Mouse (Mus musculus) forebrain, postnatal 0 days (tissue): ENCODE results near the gene Pglyrp2. TPM values are rescaled to one million over a fixed set of nuclear protein-coding genes. Genes with fewer than 3 reads are reported as not detected.

ENCODE experiments used
- ATAC-seq: fragments of 200-750 bp; cut with Nextera tagmentation; 2 replicates; pipeline ENCODE4 v1.8.0; 2017; ENCODE audit warnings: mild to moderate bottlenecking, moderate library complexity
- DNase-seq: peaks from one replicate; pipeline ENCODE4 v3.0.0-alpha.2; 2015
- H3K27ac ChIP-seq: fragments of 300-500 bp; sonication (generic); 2 replicates; pipeline ENCODE4 v1.5.1; 2014; ENCODE audit warnings: low read depth, mild to moderate bottlenecking, antibody characterized with exemption, low read length, moderate library complexity, mixed read lengths
- H3K27me3 ChIP-seq: fragments of 300-500 bp; sonication (generic); 2 replicates; pipeline ENCODE4 v1.6.1; 2014; ENCODE audit warnings: mild to moderate bottlenecking, low read length, mixed read lengths; ENCODE audit not compliant: insufficient read depth
- H3K36me3 ChIP-seq: fragments of 300-500 bp; sonication (generic); 2 replicates; pipeline ENCODE4 v1.6.1; 2014; ENCODE audit warnings: mild to moderate bottlenecking, moderate library complexity; ENCODE audit not compliant: insufficient read depth
- H3K4me1 ChIP-seq: fragments of 300-500 bp; sonication (generic); 2 replicates; pipeline ENCODE4 v1.6.1; 2014; ENCODE audit warnings: antibody characterized with exemption; ENCODE audit not compliant: insufficient read depth
- H3K4me2 ChIP-seq: fragments of 300-500 bp; sonication (generic); 2 replicates; pipeline ENCODE4 v1.6.1; 2014; ENCODE audit warnings: low read depth, mild to moderate bottlenecking, moderate library complexity
- H3K4me3 ChIP-seq: fragments of 300-500 bp; sonication (generic); 2 replicates; pipeline ENCODE4 v1.5.1; 2014; ENCODE audit warnings: low read depth, low read length, mixed read lengths
- H3K9ac ChIP-seq: fragments of 300-500 bp; sonication (generic); 2 replicates; pipeline ENCODE4 v1.6.1; 2014; ENCODE audit warnings: mild to moderate bottlenecking
- H3K9me3 ChIP-seq: fragments of 300-500 bp; sonication (generic); 2 replicates; pipeline ENCODE4 v1.6.1; 2016; ENCODE audit warnings: low read length
- CTCF ChIP-seq: sonication (generic); IDR thresholded peaks from 2 replicates; pipeline ENCODE4 v1.5.1; 2016; ENCODE audit warnings: antibody characterized with exemption, control low read depth, low read depth
- WGBS: fragments of 180-500 bp; shearing (Covaris S2); extraction: QIAGEN DNeasy Blood & Tissue Kit; methylation state at CpG from one replicate; pipeline ENCODE4 v1.1.7; 2014; 5-methylcytosine and 5-hydroxymethylcytosine counted together
- polyA plus RNA-seq: library from polyadenylated mRNA; unstranded; fragments of >200 nt; fragmentation: Nextera tagmentation; extraction: Ambion mirVana; gene quantifications from 2 replicates; pipeline ENCODE4 v1.2.1, GENCODE M21; 2015
- total RNA-seq: library from RNA; depleted of rRNA; stranded (reverse); fragments of >200 nt; gene quantifications from 2 replicates; pipeline ENCODE4 v1.2.3, GENCODE M21; 2014

The Pglyrp2 gene
- total and polyA plus RNA-seq, 2 experiments from 2014 or later: not detected

DNA sequence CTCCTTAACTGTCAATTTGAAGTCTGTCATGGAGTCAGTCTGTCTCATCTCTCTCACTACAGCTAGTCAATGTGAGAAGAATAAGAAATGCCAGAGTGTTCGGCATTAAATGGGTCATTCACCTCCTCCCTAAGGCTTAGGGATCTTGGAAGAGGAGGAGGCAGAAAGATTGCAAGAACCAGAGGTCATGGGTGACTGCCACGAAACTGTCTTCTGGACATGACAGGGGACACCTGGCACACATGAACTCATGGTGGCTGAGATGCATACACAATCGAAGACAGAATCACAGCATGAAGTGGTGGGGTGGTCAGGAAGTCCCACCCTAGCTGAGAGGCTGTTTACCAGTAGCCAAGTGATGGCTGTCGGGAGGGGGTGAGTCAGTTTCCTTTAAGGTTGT lies 10.4 kb upstream of the Pglyrp2 start:
- 78% methylated on average over 4 of the region's 4 CpGs for WGBS
- ATAC-seq: no peak
- Histone ChIP-seq H3K9me3 (no peaks in the 10 kb centered on the region), H3K9ac (no peak overlapping the region), H3K4me3 (no peak overlapping the region), H3K36me3 (no peaks in the 10 kb centered on the region), H3K27ac (no peak overlapping the region), H3K4me1 (no peaks in the 10 kb centered on the region), H3K4me2 (no peak overlapping the region), H3K27me3 (no peaks in the 10 kb centered on the region)
- no peak for DNase-seq
- no peak for TF ChIP-seq CTCF

DNA sequence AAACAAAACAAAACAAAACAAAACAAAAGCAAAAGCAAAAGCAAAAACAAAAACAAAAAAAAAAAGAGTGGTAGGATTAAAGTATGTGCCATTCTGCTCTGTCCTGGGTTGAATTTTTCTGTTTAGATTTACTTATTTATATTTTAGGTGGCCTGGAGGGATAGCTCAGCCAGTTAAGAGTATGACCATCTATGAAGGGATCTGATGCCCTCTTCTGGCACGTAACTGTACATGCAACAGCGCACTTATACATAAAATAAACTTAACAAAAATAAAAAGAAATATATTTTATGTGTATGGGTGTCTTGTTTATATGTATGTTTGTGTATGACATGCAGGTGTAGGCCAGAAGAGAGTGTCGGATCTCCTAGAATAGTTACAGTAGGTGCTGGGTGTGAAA lies 8.0 kb upstream of the Pglyrp2 start:
- 61% methylated on average over 3 of the region's 3 CpGs for WGBS
- DNase-seq: peak; percentile 34
- no peak for ATAC-seq

DNA sequence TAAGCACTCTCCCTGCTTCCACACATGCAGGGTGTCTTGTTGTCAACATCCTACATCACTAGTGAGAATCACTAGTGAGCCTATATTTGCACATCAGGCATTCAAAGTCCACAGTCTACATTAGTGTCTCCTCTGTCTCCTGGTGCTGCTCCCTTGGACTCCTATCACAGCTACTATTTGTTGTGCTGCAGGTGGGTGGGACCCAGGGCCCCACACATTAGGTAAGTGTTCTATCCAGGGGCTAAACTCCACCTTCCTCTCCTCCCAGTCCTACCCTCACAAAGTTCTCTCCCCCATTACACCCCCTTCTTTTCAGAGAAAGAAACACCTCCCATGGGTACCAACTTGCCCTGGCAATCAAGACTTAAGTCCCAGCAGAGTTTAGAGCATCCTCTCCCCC lies 2.6 kb upstream of the Pglyrp2 start:
- TF ChIP-seq CTCF: no peak
- H3K9ac ChIP-seq: no peak overlapping the region
- no peak overlapping the region for H3K4me3 ChIP-seq
- no peaks in the 10 kb centered on the region; the same call in 1 of the 2 replicates for H3K27me3 ChIP-seq
- no peaks in the 10 kb centered on the region for H3K4me1 ChIP-seq
- H3K27ac ChIP-seq: no peak overlapping the region
- H3K36me3 ChIP-seq: no peaks in the 10 kb centered on the region
- ATAC-seq (no peak), DNase-seq (no peak)
- H3K4me2 ChIP-seq: no peak overlapping the region
- H3K9me3 ChIP-seq: no peaks in the 10 kb centered on the region

More for the DNA sequence above, 8.0 kb upstream of the Pglyrp2 start:
- Histone ChIP-seq H3K27me3 (no peaks in the 10 kb centered on the region), H3K9ac (no peak overlapping the region), H3K9me3 (no peaks in the 10 kb centered on the region), H3K36me3 (no peaks in the 10 kb centered on the region), H3K4me1 (no peaks in the 10 kb centered on the region), H3K4me3 (no peak overlapping the region), H3K27ac (no peak overlapping the region), H3K4me2 (no peak overlapping the region)
- peak; percentile 60 for TF ChIP-seq CTCF

- no peak overlapping the region for H3K27ac ChIP-seq
- H3K9ac ChIP-seq: no peak overlapping the region
- no peaks in the 10 kb centered on the region for H3K36me3 ChIP-seq
- TF ChIP-seq CTCF: no peak
- H3K9me3 ChIP-seq: no peaks in the 10 kb centered on the region
- WGBS: 86% methylated on average over 8 of the region's 8 CpGs
- ATAC-seq (no peak), DNase-seq (no peak)
- no peaks in the 10 kb centered on the region for H3K4me1 ChIP-seq
- H3K4me3 ChIP-seq: no peak overlapping the region
- H3K4me2 ChIP-seq: no peak overlapping the region
- no peaks in the 10 kb centered on the region for H3K27me3 ChIP-seq
Observed at GRCm38 (mm10) chr17:32420781-32421180, 3.2 kb downstream of the Pglyrp2 start.

DNA sequence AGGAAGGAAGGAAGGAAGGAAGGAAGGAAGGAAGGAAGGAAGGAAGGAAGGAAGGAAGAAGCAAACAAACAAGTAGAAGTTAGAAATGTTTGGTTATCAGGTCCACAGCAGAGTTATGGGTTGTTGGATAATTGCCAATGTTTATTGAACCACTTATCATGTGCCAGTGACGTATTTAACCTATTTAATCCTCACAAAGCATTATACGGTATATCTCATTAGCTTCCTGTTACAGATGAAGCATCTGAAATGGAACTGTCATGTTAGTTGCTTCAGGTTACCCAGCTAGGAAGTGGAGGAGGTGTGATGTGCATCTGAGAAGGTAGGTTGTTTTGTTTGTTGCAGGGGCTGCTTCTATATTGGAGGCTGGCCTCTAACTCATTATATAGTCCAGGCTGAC lies 4.0 kb downstream of the Pglyrp2 start:
- H3K4me3 ChIP-seq: no peak overlapping the region

GRCm38 (mm10) chr17:32416771-32417170 lies 7.2 kb downstream of the Pglyrp2 start:
- H3K9ac ChIP-seq: no peak overlapping the region
- H3K4me1 ChIP-seq: no peaks in the 10 kb centered on the region
- ATAC-seq (no peak), DNase-seq (no peak)
- no peaks in the 10 kb centered on the region for H3K36me3 ChIP-seq
- TF ChIP-seq CTCF: no peak
- H3K27ac ChIP-seq: no peak overlapping the region
- 93% methylated on average over 14 of the region's 14 CpGs for WGBS
- H3K27me3 ChIP-seq: no peaks in the 10 kb centered on the region
- no peak overlapping the region for H3K4me2 ChIP-seq
- no peaks in the 10 kb centered on the region for H3K9me3 ChIP-seq
- H3K4me3 ChIP-seq: no peak overlapping the region

More for the DNA sequence above, 4.0 kb downstream of the Pglyrp2 start:
- Histone ChIP-seq H3K4me1 (no peaks in the 10 kb centered on the region), H3K9me3 (no peaks in the 10 kb centered on the region), H3K4me2 (no peak overlapping the region), H3K9ac (no peak overlapping the region), H3K27me3 (no peaks in the 10 kb centered on the region), H3K27ac (no peak overlapping the region), H3K36me3 (no peaks in the 10 kb centered on the region)
- TF ChIP-seq CTCF: no peak
- WGBS: 72% methylated on average over 2 of the region's 2 CpGs
- no peak for DNase-seq
- no peak for ATAC-seq

- DNase-seq: no peak
Observed at GRCm38 (mm10) chr17:32415417-32416020, 8.4 kb downstream of the Pglyrp2 start.

More at GRCm38 (mm10) chr17:32415417-32416020, 8.4 kb downstream of the Pglyrp2 start:
- H3K4me2 ChIP-seq: no peak overlapping the region
- no peak for TF ChIP-seq CTCF
- no peak overlapping the region for H3K4me3 ChIP-seq
- no peak for ATAC-seq
- H3K9ac ChIP-seq: no peak overlapping the region
- WGBS: 47% methylated on average over 24 of the region's 24 CpGs
- H3K4me1 ChIP-seq: no peaks in the 10 kb centered on the region
- H3K36me3 ChIP-seq: no peaks in the 10 kb centered on the region
- no peaks in the 10 kb centered on the region for H3K9me3 ChIP-seq
- no peaks in the 10 kb centered on the region for H3K27me3 ChIP-seq
- no peak overlapping the region for H3K27ac ChIP-seq
